Mouse (Mus musculus): ENCODE data around the gene Npm3. TPM values are rescaled to one million over a fixed set of nuclear protein-coding genes. Genes with fewer than 3 reads are reported as not detected.

Gene Npm3
- polyA plus RNA-seq, 1 experiment from 2014 or later = 12.8 TPM

- H3K4me2 ChIP-seq = peak overlapping the region; percentile 71
- H3K27me3 ChIP-seq = no peaks in the 10 kb centered on the region
- peak overlapping the region; percentile 100 for H3K4me3 ChIP-seq (replicated peaks)
- H3K4me1 ChIP-seq (replicated peaks) = peaks cover 27% of the 10 kb centered on the region
- H3K9ac ChIP-seq (replicated peaks) = peak overlapping the region; percentile 38; the same call in 1 of the 2 replicates
- ATAC-seq (ENCODE audit: insufficient number of reproducible peaks, insufficient read depth, low FRiP score, low TSS enrichment, low read depth) = peak; percentile 14; the same call in 1 of the 2 replicates
- H3K36me3 ChIP-seq = peaks cover 22% of the 10 kb centered on the region; the same call in 1 of the 2 replicates
- WGBS = 32% methylated on average over 17 of the region's 17 CpGs
- H3K9me3 ChIP-seq = no peaks in the 10 kb centered on the region
- peak overlapping the region; percentile 72 for H3K27ac ChIP-seq
These were observed 34.7 kb upstream of the Npm3 start for GRCm38 (mm10) chr19:45783933-45784576.

- peak; percentile 99 for ATAC-seq (ENCODE audit: insufficient number of reproducible peaks, insufficient read depth, low FRiP score, low TSS enrichment, low read depth)
- Histone ChIP-seq H3K36me3 (peaks cover 28% of the 10 kb centered on the region), H3K4me2 (peak within 1 kb of the TSS; percentile 71), H3K27ac (peak within 1 kb of the TSS; percentile 99), H3K4me1 (replicated peaks) (peaks cover 27% of the 10 kb centered on the region), H3K4me3 (replicated peaks) (peak within 1 kb of the TSS; percentile 100), H3K27me3 (no peaks in the 10 kb centered on the region), H3K9ac (replicated peaks) (peak within 1 kb of the TSS; percentile 97), H3K9me3 (no peaks in the 10 kb centered on the region)
- 1% methylated on average over 49 of the region's 71 CpGs for WGBS
These were observed 34.0 kb upstream of the Npm3 start, which contains the start of gene Mgea5 for GRCm38 (mm10) chr19:45783181-45783932. Gene Mgea5, minus strand, starts transcription at chr19:45783837.

- H3K9me3 ChIP-seq = no peaks in the 10 kb centered on the region
- peaks cover 27% of the 10 kb centered on the region for H3K4me1 ChIP-seq (replicated peaks)
- no peaks in the 10 kb centered on the region for H3K27me3 ChIP-seq
- H3K27ac ChIP-seq = peak overlapping the region; percentile 99
- peaks cover 37% of the 10 kb centered on the region for H3K36me3 ChIP-seq
- H3K4me2 ChIP-seq = peak overlapping the region; percentile 71
- WGBS = 0% methylated on average over 36 of the region's 36 CpGs
- peak overlapping the region; percentile 97 for H3K9ac ChIP-seq (replicated peaks)
- H3K4me3 ChIP-seq (replicated peaks) = peak overlapping the region; percentile 100
- 0 out of 2 replicates have a peak, but pooled peaks have one; percentile 45 for ATAC-seq (ENCODE audit: insufficient number of reproducible peaks, insufficient read depth, low FRiP score, low TSS enrichment, low read depth)
These were observed 33.1 kb upstream of the Npm3 start for GRCm38 (mm10) chr19:45782315-45783001.

- ATAC-seq (ENCODE audit: insufficient number of reproducible peaks, insufficient read depth, low FRiP score, low TSS enrichment, low read depth) = no peak
- 70% methylated on average over 8 of the region's 8 CpGs for WGBS
- no peaks in the 10 kb centered on the region for H3K27me3 ChIP-seq
- peak overlapping the region; percentile 71 for H3K4me2 ChIP-seq
- peak overlapping the region; percentile 97 for H3K9ac ChIP-seq (replicated peaks)
- H3K36me3 ChIP-seq = peaks cover 45% of the 10 kb centered on the region
- no peak overlapping the region for H3K27ac ChIP-seq
- peak overlapping the region; percentile 100 for H3K4me3 ChIP-seq (replicated peaks)
- peaks cover 27% of the 10 kb centered on the region for H3K4me1 ChIP-seq (replicated peaks)
- H3K9me3 ChIP-seq = no peaks in the 10 kb centered on the region
These were observed 32.3 kb upstream of the Npm3 start for GRCm38 (mm10) chr19:45781676-45782075.

- Histone ChIP-seq H3K27me3 (no peaks in the 10 kb centered on the region), H3K9me3 (no peaks in the 10 kb centered on the region), H3K27ac (no peak overlapping the region), H3K4me3 (replicated peaks) (0 out of 2 replicates have a peak overlapping the region, but pooled peaks have one; percentile 3), H3K9ac (replicated peaks) (0 out of 2 replicates have a peak overlapping the region, but pooled peaks have one; percentile 27), H3K4me2 (peak overlapping the region; percentile 71), H3K36me3 (peaks cover 56% of the 10 kb centered on the region), H3K4me1 (replicated peaks) (peaks cover 27% of the 10 kb centered on the region)
- WGBS = 89% methylated on average over 13 of the region's 13 CpGs
- ATAC-seq (ENCODE audit: insufficient number of reproducible peaks, insufficient read depth, low FRiP score, low TSS enrichment, low read depth) = no peak
These were observed 31.0 kb upstream of the Npm3 start for GRCm38 (mm10) chr19:45780350-45780915.

GRCm38 (mm10) chr19:45775486-45775885 lies 26.1 kb upstream of the Npm3 start:
- H3K36me3 ChIP-seq = peaks cover 98% of the 10 kb centered on the region
- H3K4me2 ChIP-seq = no peak overlapping the region
- H3K9ac ChIP-seq (replicated peaks) = no peak overlapping the region
- H3K4me3 ChIP-seq (replicated peaks) = no peak overlapping the region
- ATAC-seq (ENCODE audit: insufficient number of reproducible peaks, insufficient read depth, low FRiP score, low TSS enrichment, low read depth) = no peak
- H3K27ac ChIP-seq = no peak overlapping the region
- 84% methylated on average over 2 of the region's 2 CpGs for WGBS
- H3K4me1 ChIP-seq (replicated peaks) = peaks cover 10% of the 10 kb centered on the region
- no peaks in the 10 kb centered on the region for H3K27me3 ChIP-seq
- H3K9me3 ChIP-seq = no peaks in the 10 kb centered on the region

- Histone ChIP-seq H3K27me3 (no peaks in the 10 kb centered on the region), H3K4me2 (no peak overlapping the region), H3K36me3 (peaks cover 99% of the 10 kb centered on the region), H3K9ac (replicated peaks) (no peak overlapping the region), H3K27ac (no peak overlapping the region), H3K4me1 (replicated peaks) (no peaks in the 10 kb centered on the region), H3K4me3 (replicated peaks) (no peak overlapping the region), H3K9me3 (no peaks in the 10 kb centered on the region)
- ATAC-seq (ENCODE audit: insufficient number of reproducible peaks, insufficient read depth, low FRiP score, low TSS enrichment, low read depth) = no peak
- WGBS = 92% methylated on average over 5 of the region's 5 CpGs
These were observed 22.1 kb upstream of the Npm3 start for GRCm38 (mm10) chr19:45771501-45771900.

GRCm38 (mm10) chr19:45760810-45761209 lies 11.4 kb upstream of the Npm3 start:
- peaks cover 94% of the 10 kb centered on the region for H3K36me3 ChIP-seq
- H3K4me2 ChIP-seq = no peak overlapping the region
- no peaks in the 10 kb centered on the region for H3K27me3 ChIP-seq
- no peaks in the 10 kb centered on the region for H3K4me1 ChIP-seq (replicated peaks)
- no peak overlapping the region for H3K9ac ChIP-seq (replicated peaks)
- H3K4me3 ChIP-seq (replicated peaks) = no peak overlapping the region
- 85% methylated on average over 3 of the region's 3 CpGs for WGBS
- H3K9me3 ChIP-seq = no peaks in the 10 kb centered on the region
- no peak for ATAC-seq (ENCODE audit: insufficient number of reproducible peaks, insufficient read depth, low FRiP score, low TSS enrichment, low read depth)
- H3K27ac ChIP-seq = no peak overlapping the region

GRCm38 (mm10) chr19:45758671-45759070 lies 9.3 kb upstream of the Npm3 start:
- no peak for ATAC-seq (ENCODE audit: insufficient number of reproducible peaks, insufficient read depth, low FRiP score, low TSS enrichment, low read depth)
- Histone ChIP-seq H3K27me3 (no peaks in the 10 kb centered on the region), H3K27ac (no peak overlapping the region), H3K4me1 (replicated peaks) (no peaks in the 10 kb centered on the region), H3K36me3 (peaks cover 94% of the 10 kb centered on the region), H3K4me2 (no peak overlapping the region), H3K9me3 (no peaks in the 10 kb centered on the region), H3K4me3 (replicated peaks) (no peak overlapping the region), H3K9ac (replicated peaks) (no peak overlapping the region)
- WGBS = 89% methylated on average over 5 of the region's 5 CpGs

- H3K27me3 ChIP-seq = no peaks in the 10 kb centered on the region
- no peak overlapping the region for H3K27ac ChIP-seq
- peaks cover 76% of the 10 kb centered on the region for H3K36me3 ChIP-seq
- H3K4me2 ChIP-seq = no peak overlapping the region
- WGBS = 94% methylated on average over 3 of the region's 3 CpGs
- H3K9me3 ChIP-seq = no peaks in the 10 kb centered on the region
- H3K4me1 ChIP-seq (replicated peaks) = peaks cover 9% of the 10 kb centered on the region
- no peak for ATAC-seq (ENCODE audit: insufficient number of reproducible peaks, insufficient read depth, low FRiP score, low TSS enrichment, low read depth)
- H3K9ac ChIP-seq (replicated peaks) = no peak overlapping the region
- H3K4me3 ChIP-seq (replicated peaks) = no peak overlapping the region
These were observed 4.2 kb upstream of the Npm3 start for GRCm38 (mm10) chr19:45753551-45753950.

GRCm38 (mm10) chr19:45751881-45752280 lies 2.5 kb upstream of the Npm3 start:
- no peak for ATAC-seq (ENCODE audit: insufficient number of reproducible peaks, insufficient read depth, low FRiP score, low TSS enrichment, low read depth)
- H3K4me3 ChIP-seq (replicated peaks) = no peak overlapping the region
- 91% methylated on average over 7 of the region's 7 CpGs for WGBS
- no peak overlapping the region for H3K9ac ChIP-seq (replicated peaks)
- peaks cover 23% of the 10 kb centered on the region for H3K4me1 ChIP-seq (replicated peaks)
- H3K4me2 ChIP-seq = no peak overlapping the region
- no peak overlapping the region for H3K27ac ChIP-seq
- H3K27me3 ChIP-seq = peaks cover 4% of the 10 kb centered on the region; the same call in 1 of the 2 replicates
- H3K9me3 ChIP-seq = no peaks in the 10 kb centered on the region
- peaks cover 60% of the 10 kb centered on the region for H3K36me3 ChIP-seq
